Mouse (Mus musculus): ENCODE results near the gene Pth2.

DNA sequence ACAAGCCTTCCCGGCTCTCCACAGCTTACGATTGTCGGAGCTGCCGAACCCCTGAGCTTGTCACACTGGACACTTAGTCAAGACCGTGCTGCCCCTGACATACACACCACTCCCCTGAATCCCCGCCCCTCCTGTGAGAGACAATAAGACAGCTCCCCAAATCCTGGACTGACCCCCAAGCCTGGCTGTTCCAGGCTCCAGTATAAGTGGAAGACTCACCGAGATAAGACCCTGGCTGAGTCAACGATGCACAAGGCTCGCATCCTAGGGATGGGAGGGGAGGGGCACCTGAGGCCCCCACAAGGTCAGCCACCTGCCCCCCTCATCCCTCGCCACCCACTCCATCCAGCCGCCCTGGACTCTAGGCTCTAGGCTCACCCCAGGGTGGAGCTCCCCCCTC lies 48.9 kb upstream of the Pth2 start:
- TF ChIP-seq CTCF (IDR thresholded peaks at IDR 0.05; ENCODE audit: low read depth, low read length) (no peak), POLR2A (IDR thresholded peaks at IDR 0.05; ENCODE audit: extremely low read depth, insufficient read depth, low read length) (no peak)
